Mouse (Mus musculus) cortical plate, adult 2 months (tissue): ENCODE measurements around the gene Rufy3.

Source experiments
- CTCF ChIP-seq: fragments of 200-500 bp; IDR thresholded peaks from 2 replicates; pipeline ENCODE4 v1.5.1; 2011; ENCODE audit warnings: mild to moderate bottlenecking, control low read depth, low read length; ENCODE audit not compliant: insufficient read depth; ENCODE audit errors: extremely low read depth
- POLR2A ChIP-seq: fragments of 200-500 bp; IDR thresholded peaks from 2 replicates; pipeline ENCODE4 v1.6.1; 2011; ENCODE audit warnings: mild to moderate bottlenecking, low read length, control low read depth; ENCODE audit not compliant: insufficient read depth; ENCODE audit errors: extremely low read depth

DNA sequence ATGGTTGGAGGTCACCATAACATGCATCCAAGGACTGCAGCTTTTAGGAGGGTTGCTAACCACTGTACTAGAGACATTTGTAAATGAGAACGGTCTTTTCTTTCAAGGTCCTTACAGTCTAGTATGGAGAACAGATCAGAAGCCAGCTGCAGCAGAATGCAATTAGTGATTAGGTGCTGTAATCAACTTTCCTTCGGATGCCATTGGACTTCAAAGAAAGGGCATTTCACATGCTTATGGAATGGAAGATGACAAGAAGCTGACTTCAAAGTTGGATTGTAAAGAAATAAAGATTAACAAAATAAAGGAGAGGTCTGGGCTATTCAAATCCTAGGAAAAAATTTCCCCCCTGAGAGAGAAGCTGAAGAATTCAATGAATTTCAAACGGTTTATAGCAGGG lies 119.4 kb downstream of the Rufy3 start:
- no peak for TF ChIP-seq CTCF
- TF ChIP-seq POLR2A: no peak
